Mouse (Mus musculus): ENCODE data around the gene Vps37b.

Vps37b gene

DNA sequence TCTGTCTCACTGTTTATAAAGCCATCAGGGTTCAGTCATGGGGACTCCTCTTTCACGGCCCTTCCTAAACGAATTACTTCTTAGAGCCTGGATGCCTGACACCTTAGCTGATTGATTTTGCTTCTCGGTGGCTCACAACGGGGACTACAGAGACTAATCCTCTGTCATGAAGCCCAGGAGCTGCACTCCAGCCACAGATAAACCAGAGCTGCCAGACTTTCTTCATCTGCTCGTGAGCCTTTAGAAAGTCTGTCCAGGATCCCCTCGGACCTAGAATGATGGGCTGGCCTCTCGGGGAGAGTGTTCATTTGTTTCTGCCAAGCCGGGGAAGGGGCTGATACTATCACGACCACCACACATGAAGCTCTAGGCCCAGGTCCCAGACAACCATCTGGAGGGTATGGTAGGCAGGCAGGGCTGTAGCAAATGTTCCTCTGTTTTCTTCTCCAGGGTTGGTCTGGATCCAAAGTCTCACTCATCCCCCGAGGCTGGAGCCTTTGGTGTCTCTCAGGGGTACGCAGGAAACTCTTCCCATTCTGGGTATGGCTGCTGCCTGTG is 13.5 kb upstream of the Vps37b start:
- DNase-seq (ENCODE audit: low read depth, low spot score): no peak

DNA sequence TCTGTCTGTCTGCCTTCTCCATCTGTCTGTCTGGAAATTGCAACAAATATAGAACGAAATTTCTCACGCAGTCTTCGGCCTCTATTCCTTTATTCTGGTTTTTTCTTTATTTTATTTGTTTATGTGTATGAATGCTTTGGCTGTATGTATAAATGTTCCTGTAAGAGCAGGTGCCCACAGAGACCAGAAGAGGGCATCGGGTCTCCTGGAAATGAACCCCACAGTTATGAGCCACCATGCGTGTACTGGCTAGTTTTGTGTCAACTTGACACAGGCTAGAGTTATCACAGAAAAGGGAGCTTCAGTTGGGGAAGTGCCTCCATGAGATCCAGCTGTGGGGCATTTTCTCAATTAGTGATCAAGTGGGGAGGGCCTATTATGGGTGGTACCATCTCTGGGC is 11.9 kb upstream of the Vps37b start:
- no peak for DNase-seq (ENCODE audit: low read depth, low spot score)

DNA sequence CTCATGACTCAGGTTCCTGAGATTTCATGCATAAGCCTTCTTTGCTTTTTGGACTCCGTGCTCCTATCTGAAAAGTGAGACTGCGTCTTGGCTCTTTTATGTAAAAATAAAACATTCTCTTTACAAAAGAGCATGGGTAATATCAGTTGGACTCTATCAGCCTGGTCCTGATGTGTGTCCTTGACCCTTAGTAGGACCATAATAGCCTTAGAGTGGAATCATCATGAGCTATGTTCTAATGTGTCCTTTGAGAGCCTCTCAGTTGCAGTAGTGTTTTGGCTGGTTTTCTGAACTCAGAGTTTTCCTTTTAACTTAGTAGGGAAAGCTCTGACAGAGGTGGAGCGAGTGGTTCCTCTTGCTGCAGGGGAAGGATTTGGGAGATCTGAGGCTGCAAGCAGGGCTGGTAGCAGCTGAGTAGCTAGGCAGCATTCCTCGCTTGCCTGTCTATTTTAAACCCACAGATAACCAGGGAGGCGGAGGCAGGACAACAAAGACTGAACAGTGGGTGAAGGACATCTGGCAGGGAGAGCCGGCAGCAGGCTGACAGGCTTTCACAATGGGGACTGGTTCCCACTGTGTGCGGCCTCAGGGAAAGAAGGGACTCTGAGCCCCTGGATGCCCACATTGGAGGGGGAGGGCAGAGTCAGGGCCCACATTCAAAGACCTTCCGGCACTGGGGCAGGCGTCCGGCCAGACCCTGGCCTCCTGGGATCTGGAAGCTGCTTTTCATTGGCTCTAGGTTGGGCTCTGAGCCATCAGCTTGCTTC is 11.3 kb upstream of the Vps37b start:
- peak; percentile 68 for DNase-seq (ENCODE audit: low read depth, low spot score)

DNA sequence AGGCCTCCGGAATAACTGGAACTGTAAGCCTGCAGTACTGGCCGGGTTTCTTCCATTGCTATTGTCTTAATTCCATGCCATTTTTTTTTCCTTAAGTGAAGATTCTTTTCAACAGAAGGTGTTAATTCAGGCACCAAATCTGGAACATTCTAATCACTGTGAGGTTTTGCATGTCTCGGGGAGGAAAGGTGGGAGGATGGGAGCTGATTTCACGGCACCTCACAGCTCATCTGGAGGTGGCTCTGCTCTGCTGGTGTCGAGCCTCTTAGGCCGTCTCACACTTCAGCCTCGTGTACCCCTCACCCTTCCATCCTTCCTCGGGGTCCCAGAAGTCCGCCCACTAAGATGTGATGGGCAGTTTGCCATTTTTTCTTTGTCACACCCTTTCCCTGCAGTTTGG is 9.0 kb upstream of the Vps37b start:
- no peak for DNase-seq (ENCODE audit: low read depth, low spot score)

DNA sequence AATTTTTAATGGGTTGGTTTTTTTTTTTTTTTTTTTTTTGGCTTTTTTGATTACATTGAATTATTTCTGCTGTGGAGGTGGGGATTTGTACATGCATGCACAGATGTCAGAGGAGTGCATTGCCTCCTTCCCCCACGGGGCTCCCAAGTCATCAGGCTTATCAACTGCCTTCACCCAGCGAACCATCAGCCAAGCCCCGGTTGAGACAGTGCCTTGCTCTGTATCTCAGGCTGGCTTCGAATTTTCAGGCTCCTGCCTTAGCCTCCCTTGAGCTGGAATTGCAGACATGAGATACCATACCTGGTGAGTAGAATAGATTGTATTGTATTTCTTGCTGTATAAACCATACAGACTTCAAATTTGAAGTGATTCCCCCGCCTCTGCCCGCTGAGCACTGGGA is 7.5 kb upstream of the Vps37b start:
- no peak for DNase-seq (ENCODE audit: low read depth, low spot score)

DNA sequence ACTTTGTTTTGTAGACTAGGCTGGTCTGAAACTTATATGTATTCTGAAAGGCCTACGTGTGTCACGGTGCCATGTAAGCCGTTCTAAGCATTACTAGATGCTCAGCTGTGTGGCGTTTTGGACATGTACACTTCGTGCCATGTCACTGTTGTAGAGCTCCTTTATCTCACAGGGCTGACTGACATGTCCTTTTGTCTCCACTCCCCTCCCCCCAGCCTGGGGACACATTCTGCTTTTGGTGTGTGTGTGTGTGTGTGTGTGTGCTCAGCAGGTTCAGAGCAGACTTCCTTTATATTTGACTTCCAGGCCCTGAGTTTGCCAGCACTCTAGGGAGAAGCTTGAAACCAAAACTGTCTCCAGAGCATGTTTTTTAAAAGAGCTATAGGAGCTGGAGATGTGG is 4.8 kb upstream of the Vps37b start:
- no peak for DNase-seq (ENCODE audit: low read depth, low spot score)

DNA sequence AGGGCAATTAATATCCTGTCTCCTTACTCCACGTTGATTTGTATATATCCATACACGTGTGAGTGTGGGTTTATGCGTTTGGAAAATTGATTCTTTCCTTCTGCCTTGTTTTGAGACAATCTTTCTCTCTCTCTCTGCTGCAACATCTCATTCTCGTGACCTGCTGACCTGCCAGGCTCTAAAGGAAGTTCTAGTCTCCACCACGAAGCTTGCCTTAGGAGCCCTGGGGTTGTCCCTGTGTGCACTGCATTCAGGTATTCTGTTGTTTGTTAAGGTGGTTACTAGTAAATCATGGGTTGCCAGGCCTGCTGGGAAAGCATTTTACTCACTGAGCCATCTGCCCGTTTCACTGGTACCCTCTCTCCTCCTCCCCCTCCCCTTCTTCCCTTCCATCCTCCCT is 4.3 kb upstream of the Vps37b start:
- no peak for DNase-seq (ENCODE audit: low read depth, low spot score)

DNA sequence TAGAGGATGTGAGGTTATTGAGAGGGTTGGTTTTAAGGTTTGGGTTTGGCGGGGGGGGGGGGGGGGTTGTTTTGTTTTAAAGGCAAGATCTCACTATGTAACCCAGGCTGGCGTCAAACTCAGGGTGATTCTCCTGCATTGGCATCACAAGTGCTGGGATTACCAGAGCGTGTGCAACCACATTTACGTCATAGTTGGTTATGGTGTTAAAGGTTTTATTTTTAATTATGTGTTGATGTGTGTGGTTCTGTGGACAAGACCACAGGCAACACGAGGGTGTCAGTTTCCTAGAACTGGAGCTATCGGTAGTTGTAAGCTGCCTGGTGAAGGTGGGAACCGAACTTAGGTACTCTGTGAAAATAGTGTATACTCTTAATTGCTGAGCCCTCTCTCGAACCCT is 3.7 kb upstream of the Vps37b start:
- DNase-seq (ENCODE audit: low read depth, low spot score): no peak

DNA sequence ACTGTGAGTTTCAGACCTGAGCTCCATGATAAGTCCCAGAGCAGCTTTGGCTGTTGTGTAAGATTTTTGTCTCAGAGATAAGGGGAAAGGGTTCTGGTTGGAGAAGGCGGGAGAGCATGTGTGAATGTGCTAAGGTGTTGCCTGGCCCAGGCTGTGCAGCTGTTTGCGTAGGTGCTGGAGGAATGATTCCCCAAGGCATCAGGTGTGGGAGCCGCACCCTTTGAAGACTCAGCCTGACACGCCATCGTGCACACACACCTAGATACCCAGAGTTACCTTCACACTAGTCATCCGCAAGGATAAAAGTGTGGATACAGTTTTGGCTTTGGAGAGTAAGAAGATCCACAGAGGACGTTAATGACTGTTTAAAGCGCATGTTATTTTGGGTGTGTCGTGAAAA is 3.3 kb upstream of the Vps37b start:
- no peak for DNase-seq (ENCODE audit: low read depth, low spot score)

DNA sequence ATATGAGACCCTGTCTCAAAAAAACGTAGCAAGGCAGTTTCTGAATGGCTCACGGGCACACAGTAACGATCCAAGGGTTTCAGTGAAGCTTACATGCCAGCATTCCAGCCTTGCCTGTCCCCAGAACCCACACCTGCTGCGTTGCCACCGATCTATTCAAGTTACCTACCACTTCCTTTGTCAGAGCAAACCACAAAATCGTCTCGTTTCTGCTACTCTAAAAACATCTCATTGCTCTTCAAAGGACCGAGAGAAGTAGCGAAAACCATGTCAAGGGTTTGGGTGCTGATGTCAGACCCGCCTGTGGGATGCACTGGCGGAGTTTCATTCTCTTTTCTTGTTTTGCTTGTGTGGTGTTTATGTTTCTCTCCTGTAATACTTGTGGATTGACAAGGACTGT is 2.4 kb upstream of the Vps37b start:
- no peak for DNase-seq (ENCODE audit: low read depth, low spot score)

DNA sequence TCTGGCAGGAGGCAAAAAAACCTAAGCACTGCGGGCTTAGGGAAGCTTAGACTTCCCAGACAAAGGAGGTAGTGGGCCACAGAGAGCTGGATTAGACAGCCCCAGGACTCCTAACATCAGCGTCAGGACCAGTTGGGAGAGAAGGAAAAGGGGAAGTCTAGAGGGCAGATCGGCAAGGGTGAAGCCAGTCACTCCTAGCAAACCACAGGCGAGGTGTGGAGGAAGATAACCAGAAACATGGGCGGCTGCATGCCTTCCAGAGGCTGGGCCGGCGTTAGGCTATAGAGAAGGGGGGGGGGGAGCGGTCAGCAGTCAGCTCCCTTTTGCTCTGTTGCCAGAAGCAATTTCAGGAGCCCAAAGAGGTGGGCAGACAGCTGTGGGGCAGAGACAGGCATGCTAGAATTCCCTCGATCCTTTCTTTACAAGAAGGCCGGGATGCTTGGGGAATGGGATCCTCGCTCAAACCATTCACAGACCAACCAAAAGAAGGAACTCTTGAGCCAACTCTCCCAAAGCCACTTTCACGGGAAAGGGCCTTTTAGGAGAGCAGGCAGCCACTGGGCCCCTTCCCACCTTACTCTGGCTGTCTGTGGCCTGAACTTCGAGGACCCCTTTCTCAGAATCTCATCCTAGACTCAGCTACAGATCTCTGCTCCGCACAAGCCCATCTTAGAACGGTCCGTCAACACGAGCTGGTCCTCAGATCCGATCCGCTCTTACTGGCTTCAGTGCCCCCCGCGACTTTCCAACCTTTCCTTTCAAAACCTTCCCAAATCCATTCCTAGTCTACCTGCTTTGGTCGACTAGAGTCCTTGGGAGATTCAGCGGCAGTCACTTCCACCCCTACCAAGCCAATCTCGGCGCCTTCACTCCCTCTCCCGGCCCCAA is 758 bp downstream of the Vps37b start:
- no peak for DNase-seq (ENCODE audit: low read depth, low spot score)

DNA sequence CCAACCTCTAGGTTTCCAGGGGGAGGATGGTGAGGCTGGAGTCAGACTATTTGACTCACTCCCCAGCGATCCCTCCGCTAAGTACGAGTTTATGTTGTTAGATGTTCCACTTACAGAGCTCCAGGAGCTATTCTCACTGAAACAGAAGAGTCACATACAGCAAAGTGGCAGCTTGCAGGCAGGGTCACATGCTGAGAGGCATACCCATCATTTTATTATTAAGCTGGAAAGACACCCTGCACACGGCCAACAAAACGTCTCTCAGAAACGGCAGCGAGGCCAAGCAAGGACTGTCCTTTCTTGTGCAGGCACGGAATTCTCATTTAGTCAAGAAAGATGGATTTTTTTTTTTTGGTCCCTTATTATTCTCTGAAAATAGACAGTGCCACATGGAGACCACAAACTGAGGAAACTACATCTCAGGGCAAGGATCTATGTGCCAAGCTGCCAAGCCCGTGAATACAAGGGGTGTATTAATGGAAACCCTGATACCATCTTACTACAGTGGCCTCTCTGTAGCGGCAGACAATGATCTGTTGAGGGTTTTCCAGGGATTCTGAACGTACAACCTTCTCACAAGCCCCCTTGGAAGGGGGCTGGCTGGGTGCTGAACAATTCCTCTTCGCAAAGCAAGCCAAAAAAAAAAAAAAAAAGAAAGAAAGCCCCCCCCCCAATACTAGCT is 1.5 kb downstream of the Vps37b start:
- no peak for DNase-seq (ENCODE audit: low read depth, low spot score)

DNA sequence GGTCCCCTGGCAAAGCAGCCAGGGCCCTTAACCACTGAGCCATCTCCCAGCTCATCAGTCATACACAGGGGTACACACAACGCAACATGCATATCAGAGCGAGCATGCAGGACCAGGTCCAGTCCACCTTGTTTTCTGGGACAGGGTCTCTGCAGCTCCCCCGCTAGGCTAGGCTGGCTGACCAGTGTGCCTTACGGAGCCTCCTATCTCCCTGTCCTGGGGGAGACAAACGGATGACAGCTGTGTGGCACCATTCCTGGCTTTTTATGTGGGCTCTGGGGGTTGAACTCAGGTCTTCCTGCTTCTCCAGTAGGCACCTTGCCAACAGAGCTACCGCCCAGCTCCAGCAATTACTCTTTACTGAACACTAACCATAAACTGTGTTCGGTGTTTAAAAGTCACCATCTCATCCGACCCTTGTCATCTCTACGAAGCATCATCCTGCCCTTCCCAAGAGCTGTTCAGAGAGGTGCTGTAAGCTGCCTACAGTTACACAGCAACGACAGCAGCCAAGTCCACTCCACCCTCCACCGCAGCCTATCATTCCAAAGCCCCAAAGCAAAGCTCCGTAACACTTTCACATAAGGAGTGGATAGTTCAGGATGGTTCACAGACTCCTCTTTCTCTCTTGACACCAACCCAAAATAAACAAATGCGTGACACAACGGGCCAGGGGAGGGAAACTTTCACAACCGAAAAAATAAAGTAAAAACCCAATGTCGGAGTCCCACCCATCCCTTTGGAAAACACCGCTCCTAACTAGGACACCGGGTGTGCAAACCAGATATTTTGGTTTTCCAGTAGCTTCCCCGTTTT is 2.6 kb downstream of the Vps37b start:
- no peak for DNase-seq (ENCODE audit: low read depth, low spot score)

DNA sequence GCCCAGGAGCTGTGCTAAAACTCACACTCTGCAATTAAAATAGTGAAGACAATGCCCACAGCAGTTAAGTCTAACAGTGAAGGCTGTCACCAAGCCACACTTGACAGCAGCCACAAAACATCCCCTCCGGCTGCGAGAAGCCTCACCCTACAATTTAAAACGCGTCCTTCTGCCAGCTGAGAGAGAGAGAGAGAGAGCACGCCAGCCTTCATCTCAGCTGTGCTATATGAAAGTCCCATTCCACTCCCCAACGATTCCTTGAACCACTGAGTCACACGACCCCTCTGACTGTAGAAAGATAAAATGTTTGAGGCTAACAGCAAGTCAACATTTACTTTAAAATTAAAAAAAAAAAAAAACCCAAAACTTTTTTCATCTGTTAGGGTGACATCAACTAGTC is 3.4 kb downstream of the Vps37b start:
- no peak for DNase-seq (ENCODE audit: low read depth, low spot score)

DNA sequence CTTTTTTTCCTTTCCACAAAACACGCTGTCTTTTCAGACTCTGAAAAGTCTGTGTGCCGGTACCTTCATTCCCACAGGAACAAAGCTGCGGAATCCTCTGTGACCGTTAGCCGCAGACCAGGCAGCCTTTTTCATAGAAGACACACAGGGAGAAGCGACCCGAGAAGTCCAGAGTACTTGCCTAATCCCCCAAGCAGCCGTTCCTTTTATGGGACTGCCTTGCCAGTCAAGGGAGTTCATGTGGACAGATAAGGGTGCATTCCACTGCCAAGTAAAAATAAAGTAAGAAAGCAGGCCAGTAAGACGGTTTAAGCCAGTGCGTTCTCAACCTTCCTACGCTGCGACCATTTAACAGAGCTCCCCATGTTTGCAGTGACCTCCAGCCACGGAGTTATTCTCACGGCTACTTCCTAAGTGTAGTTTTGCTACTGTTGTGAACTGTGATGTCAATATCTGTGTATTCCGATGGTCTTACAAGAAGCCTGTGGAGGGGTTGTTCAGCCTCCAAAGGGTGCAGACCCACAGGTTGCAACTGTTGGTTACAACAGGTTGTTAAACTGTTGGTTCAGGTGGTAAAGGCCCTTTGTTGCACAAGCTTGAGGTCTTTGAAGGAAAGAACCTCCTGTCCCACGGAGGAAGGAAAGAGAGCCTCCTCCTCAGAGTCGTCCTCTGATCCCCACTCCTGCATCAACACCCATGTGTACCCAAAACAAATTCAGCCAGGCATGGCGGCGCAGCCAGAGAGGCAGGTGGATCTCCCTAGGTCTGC is 4.2 kb downstream of the Vps37b start:
- no peak for DNase-seq (ENCODE audit: low read depth, low spot score)

DNA sequence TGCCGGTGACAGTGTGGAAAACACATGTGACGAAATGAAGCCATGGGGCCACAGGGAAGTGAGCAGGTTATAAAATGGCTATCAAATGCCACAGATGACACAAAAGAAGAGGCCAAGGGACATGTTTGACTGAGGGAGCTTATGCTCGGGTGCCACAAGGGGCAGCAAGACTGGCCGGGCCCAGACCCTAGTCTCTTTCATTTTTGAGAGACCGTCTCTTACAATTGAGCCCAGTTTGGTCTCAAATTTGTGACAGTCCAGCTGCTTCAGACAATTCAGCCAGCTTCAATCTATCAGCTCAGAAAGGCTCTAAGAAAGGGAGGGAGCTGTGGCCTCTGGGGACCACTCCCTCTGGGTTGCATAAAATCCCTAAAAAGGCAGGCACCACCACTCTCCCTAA is 5.5 kb downstream of the Vps37b start:
- DNase-seq (ENCODE audit: low read depth, low spot score): no peak

DNA sequence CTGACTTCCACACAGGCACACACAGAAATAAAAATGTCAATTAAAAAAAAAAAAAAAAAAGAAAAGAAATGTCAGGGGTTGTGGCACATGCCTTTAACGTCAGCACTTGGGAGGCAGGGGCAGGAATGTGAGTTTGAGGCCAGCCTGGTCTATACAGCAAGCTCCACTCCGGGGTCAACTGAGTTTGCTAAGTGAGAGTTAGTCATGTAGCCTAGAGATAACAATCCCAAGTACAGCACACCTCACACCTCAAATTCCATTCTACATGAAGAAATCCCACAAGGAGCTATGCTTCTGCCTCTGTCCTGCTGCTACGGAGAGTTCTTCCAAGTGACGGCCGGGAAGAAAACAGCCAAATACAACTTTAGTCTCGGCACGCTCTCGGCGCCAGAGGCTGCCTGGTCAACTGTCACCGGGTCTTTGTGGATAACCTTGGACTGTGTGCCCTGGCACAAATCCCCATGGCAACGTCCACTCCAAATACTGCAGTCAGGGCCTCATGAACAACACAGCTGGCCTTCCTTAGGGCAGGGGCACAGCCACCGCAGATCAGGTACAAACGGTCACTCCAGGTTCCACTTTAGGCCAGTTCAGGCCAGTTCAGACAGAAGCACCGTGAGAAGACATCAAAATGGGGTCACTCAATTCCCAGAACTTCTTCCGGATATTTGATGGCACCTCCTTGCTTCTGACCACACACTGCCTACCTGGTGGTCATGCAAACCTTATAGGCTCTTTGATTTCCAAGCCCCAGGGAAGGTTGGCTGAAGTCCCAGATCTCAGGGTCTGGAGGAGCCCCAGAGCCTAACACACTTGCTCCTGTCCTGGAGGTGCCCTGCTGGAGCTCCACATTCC is 6.3 kb downstream of the Vps37b start:
- no peak for DNase-seq (ENCODE audit: low read depth, low spot score)

DNA sequence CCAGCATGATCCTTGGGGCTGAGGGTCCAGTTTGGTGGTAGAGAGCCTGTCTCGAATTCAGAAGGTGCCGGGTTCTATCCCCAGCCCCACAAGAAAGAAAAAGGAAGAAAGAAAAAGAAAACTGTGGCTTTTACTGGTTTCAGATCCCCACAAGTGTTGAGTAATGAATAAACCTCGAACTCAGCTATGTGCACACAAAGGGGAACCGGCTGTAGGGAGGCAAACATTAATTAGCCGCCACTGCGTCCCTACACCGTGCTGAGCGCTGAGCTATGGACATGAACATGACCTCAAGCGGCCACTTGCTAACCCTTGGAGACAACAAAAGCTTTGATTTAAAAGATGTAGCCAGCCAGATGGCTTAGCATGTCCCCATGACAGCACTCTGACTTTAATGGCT is 6.9 kb downstream of the Vps37b start:
- no peak for DNase-seq (ENCODE audit: low read depth, low spot score)

DNA sequence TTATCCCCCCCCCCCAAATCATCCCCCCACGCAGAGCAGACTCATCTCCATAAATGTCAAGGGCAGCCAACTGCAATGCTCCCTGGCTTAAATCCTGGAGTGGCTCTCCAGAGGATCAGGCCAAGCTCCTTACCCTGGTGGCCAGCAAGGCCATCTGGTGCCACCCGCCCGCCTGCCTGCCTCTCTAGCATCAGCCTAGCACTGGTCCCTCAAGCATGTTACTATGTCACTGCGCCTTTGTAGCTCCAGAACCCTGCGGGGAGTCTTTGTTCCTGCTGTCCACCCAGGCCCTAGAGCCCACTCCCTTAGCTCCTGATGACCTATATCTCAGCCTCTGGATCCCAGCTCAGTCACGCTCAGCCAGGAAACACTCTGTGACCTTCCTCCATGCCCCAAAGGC is 7.4 kb downstream of the Vps37b start:
- DNase-seq (ENCODE audit: low read depth, low spot score): no peak

DNA sequence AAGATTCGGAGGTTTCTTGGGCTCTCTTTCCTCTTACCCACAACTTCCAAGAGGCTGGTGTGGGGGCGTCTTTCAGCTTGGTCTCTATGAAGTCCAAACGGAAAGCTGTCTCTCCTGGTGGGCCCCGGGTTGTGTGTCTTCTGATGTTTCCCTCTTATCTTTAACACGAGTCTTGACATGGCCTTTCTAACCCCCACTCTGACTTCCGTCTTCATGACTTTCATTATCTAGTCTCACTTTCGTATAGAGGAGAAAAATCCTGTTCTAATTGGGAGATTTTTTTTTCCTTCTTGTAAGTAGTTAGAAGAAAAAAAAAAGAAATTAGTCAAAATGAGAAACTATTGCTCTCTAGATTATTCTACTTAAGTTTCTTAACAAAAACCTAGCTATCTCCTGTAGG is 9.7 kb downstream of the Vps37b start:
- DNase-seq (ENCODE audit: low read depth, low spot score): no peak

Measured in mesoderm, embryonic 11.5 days (tissue).